Mouse (Mus musculus) C2C12 (cell line): ENCODE results near the gene Dyrk1a.

Experiments
- CEBPB ChIP-seq: IDR thresholded peaks from one replicate; pipeline ENCODE4 v1.6.1; 2011; ENCODE audit warnings: low read depth, mild to moderate bottlenecking, control low read depth, moderate library complexity
- CTCF ChIP-seq: IDR thresholded peaks from one replicate; pipeline ENCODE4 v1.5.1; 2011; ENCODE audit not compliant: control insufficient read depth, insufficient read depth, insufficient read length
- MYOD1 ChIP-seq: IDR thresholded peaks from one replicate; pipeline ENCODE4 v1.6.1; 2011; ENCODE audit warnings: low read depth; ENCODE audit not compliant: control insufficient read depth, insufficient read length

GRCm38 (mm10) chr16:94579348-94579747 lies 9.5 kb downstream of the Dyrk1a start:
- no peak for TF ChIP-seq CTCF
- TF ChIP-seq MYOD1, result no peak
- TF ChIP-seq CEBPB, result no peak
